Mouse (Mus musculus) cerebellum, adult 8-10 months (tissue): ENCODE measurements around the gene Tet3.

Source experiments
- DNase-seq: peaks from one replicate; pipeline ENCODE4 v3.0.0; 2022

The Tet3 gene

DNA sequence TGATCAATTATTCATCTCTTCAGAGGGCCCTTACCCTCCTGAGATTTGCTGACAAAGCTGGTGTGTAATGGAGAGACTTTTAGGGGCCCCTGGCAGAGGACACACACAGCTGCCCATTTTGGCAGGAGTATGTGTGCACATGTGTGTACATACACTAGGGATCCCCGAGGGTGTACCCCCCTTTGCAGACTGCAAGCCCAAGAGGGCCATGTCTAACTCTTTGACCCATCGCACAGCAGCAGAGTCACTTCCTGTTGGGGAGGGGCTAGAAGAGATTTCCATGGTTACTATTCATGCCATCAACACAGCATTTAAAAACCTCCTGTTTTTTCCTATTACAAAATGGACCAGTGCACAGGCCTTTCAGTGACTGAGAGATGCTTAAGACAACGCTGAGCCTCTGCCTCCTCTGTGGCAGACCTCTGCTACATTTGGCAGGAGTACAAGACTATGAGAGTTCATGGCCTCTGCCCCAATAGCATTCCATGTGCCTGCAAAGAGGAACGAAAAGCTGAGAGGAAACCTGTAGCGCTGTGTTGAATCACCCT is 46.0 kb downstream of the Tet3 start:
- DNase-seq = no peak

DNA sequence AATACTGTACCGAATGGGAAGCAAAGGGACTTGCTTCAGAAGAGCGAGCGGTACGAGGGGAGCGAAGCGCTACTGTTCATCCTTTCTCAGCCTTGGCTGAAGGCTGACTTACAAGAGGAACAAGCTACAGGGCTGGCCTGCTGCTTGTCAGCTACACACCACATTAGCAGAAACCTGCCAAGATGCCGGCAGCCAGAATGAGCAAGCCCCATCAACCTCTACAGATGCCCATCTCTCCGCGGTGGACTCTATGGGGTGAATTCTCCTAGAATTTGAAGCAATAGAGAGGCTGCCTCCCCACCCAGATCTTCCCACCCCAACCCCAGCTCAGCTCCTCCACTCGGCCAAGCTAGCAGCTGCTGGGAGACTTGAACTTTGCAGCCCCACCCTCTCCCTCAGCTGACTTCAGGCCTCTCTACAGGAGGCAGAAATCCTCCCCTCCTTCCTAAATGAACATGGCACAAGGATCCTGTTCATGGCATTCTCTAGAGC is 46.5 kb downstream of the Tet3 start:
- no peak for DNase-seq

DNA sequence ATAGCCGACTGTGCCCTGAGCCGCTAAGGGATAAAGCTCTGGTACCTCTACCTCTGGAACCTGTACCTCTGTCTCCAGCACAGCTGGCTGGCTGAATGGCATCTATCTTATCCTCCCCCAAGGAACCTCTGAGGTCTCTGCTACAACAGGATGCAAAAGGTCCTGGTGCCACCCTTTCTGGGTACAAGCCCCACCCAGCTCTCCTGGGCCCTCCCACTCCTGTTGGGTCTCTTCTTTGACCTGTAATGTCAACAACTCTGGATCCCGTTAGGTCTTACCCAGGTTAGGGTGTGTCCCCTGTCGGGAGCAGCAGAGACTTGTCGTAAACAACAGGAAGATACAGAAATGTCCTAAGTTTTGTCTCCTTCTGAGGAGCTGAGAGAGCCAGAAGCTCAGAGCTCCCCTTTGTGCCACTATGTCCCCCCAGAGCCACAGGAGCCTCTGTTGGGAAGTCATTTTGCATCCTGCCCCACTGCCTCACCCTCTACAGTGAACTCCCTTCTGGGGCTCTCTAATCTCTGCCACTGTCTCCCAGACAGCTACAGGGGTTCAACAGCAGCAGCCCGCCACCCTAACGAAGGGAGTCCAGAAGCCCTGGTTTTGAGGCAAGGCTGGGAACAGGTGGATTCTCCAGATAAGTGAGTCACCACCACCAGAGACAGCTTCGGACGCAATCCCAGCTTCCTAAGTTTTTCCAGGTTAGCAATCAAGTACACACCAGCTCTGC is 47.1 kb downstream of the Tet3 start:
- no peak for DNase-seq

DNA sequence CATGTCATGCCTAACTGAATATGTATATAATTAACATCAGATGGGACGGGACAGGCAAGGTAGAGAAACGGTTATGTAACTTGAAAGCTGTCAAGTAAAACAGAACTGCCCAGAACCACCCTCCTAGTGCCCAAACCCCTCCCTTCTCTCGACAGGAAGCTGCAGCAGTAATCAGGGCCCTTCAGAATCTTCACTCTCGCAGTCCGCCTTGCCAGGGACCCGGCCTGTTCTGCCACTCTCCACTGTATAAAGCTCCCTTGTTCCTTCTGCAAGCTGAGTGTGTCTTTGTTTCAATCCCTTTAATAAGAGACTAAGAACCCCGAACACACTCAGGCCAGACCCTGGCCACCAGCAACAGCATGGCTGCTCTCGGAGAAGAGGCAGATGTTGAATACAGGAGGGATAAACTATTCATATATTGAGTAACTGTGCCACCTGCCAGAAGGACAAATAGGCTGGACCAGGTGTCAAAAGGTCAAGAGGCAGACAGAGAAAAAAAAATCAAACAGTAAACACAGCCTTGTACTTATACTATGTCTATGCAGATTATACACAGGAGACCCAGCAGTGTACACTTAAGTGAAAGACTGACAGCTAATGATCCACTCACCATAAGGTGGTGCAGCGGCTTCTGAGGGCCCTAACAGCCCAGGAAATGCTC is 48.7 kb downstream of the Tet3 start:
- DNase-seq = no peak

DNA sequence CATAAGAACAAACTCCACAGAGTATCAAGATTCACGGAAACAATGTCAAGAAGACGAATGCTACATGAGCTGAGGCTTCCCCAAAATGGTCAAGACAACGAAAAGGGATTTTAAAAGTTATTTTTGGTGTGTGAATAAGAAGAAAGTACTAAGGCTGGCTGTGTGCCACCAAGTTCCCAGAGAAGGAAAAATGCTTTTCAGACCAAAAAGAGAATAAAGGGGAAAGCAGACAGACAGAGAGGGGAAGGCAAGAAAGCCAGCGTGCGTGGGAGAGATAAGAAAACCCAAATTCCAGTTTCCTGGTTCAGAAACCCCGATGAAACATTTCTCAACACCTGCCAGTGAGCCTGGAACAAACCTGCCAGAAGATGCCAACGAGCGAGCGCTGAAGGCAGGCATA is 50.4 kb downstream of the Tet3 start:
- DNase-seq = no peak

DNA sequence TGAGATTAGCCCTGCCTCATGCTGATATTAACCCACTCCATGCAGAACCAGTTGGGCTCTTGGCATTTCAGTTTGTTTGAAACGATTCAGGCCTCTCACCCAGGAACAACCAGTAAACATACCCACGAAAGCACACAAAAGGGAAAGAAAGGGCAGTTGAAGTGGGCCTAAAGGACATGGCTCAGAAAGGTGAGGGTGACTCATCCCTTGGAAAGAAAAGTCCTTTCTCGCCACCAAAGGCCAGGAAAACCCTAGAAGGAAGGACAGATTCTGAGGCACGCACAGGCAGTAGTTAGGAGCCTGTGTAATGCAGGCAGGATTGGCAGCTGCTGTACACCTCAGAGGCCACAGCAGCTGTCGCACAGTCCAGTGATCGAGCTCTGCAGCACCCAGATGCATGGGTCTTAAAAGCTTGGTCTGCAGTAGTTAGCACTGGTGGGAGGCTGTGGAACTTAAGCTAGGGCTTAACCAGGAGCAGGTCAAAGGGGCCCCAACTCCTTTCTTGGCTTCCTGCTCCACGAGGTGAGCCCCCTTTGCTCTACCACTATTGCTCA is 53.3 kb downstream of the Tet3 start:
- no peak for DNase-seq

DNA sequence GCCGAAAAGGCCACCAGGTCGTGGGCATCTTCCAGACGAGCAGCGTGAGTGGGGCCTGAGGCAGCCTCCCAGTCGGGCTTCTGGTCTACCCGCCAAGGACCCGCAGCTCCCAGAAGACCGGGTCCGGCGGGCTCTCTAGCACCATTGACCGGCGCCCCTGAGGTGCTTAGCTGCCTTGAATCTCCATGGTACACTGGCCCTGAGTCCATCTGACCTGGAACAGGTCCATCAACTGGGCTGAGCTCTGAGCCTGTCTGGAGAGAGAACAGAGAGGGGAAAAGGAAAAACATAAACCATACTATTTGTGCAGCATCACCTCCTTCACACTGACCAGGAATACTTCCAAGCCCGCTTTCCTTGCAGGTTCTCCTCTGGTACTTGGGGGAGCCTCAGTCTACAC is 54.3 kb downstream of the Tet3 start:
- no peak for DNase-seq

DNA sequence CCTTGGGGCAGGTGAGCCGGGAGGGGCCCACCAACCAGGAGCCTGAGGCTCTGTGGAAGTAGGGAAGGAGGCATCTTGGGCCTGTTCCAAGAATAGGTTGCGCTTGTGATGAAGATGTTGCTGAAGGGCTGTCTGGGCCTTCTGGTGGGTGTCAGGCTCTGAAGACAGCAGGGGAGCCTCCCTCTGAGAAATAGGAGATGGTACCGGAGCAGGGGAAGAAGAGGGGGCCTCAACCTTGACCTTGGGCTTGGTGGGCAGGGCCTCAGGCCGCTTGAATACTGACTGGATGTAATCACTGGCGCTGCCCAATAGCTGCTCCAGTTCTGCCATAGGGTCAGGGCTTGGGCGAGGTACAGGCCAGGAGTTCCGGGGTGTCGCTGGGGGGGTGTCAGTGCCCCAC is 55.4 kb downstream of the Tet3 start:
- DNase-seq = no peak

DNA sequence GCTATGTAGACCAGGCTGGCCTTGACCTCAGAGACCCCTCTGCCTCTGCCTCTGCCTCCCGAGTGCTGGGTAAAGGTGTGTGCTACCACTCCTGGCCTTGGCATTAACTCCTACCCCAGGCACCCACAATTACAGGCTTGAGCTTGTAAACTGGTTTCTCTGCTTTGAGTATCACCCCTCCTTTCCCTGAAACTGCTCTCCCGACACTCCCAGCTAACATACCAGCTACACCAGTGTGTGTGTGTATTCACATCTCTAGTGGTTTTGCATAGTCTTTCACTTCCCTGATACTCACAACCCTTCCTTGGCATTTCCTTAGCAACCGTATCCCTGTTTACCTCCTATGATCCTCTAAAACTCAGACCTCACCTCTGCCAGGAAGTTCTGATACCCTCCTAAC is 59.1 kb downstream of the Tet3 start:
- DNase-seq = no peak

DNA sequence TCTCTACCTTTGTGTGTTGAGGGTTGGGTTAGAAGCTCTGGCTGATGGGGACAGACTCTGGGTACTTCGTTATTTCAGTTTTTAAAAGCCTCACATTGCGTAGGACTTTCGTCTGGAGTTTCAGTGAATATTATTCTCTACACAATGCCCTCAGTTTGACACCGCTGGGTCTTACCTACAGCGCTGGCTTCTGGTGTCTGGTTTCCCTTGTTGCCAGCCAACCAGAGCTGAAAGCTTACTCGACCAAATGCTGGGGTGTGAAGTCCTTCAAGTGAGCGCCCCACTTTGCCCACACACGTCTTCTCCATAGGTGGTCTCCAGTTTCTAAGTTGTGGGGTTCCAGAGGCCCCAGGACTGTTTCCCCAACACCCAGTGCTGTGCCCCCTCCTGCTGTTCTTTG is 61.2 kb downstream of the Tet3 start:
- DNase-seq = no peak

DNA sequence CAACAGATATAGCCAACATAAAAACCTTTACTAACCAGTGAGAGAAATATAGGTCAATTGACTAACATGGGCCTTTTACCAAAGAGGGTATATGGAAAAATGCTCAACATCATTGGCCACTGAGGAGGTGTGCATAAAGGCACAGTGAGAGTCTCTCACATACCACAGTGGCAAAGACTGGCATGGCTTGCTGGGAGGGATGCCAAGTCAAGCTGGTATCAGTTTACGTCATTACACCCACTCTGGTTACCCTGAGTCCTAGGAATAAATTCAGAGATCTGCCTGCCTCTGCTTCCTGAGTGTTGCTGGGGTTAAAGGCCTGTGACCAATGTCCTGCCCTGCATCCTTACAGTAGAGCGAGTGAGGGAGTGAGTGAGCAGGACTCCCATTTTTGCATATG is 62.2 kb downstream of the Tet3 start:
- DNase-seq = no peak

DNA sequence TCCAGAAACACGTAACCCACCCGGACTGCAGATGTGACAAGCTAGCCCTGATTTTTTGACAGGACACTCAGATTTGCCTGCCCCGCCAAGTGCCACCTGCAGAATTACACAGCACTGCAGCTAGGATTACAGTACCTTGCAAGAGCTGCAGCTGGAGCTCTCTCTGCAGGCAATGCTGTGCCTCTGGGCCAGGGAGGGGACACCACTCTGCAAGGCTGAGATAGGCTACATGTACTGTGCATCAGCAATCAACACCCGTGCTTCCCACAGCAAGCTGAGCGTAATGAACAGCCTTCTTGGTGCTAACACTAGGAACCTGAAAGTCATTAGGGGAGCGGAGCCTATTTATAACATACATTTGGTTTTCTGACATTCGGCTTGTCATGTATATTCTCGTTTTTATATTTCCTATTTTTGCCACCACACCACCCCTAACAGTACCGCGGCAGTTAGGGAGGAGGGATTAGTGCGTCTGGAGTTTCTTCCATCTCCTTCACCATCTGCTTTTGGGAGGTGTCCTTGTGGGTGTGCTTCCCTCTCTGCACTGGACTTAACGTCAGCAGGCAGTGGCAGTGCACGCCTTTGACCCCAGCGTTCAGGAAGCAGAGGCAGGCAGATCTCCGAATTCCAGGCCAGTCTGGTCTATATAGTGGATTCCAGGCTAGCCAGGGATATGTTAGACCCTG is 63.2 kb downstream of the Tet3 start:
- DNase-seq = no peak

DNA sequence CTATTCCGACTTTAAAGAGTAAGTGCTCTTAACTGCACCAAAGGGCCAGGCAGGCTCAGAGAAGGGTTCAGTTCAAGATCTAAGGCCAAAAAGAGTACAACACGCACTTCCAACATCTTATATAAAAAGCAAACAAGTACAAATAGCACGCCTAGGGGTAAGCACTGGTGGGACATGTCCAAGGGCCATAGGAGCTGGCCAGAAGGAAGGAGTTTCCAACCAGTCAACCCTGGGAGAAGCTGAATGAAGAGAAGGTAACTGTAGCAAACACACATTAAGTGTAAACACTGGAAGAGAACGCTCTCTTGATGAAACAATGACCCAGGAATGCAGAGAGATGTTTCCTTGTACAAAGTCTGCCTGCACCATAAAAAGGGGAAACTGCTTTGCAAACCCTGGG is 64.8 kb downstream of the Tet3 start:
- no peak for DNase-seq

DNA sequence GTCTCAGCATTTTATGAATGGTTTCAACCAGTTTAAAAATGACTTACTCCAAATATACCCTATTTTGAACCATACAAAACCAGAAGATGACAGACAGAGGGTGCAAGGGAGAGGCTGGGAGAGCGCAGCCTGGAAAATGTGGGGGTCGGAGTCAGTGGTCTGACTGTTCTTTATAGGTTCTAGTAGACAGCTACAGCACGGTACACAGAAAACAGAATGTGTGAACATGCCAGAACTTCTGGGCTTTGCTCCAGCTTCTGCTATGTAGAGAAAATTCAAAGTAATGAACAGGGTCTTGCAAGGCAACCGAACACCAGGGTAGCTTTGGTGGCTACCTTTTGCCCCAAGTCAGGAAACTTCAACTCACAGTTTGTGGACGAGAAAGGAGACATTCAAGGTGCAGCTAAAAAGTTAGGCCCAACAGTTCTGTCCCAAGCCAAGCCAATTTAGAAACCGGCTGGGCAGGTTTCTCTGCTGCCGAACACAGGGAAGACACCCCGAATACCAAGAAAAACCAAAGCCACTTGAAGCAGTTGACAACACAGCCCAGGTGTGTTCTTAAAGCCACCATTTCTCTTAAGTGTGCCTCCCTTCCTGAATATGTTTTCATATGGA is 66.6 kb downstream of the Tet3 start:
- no peak for DNase-seq

DNA sequence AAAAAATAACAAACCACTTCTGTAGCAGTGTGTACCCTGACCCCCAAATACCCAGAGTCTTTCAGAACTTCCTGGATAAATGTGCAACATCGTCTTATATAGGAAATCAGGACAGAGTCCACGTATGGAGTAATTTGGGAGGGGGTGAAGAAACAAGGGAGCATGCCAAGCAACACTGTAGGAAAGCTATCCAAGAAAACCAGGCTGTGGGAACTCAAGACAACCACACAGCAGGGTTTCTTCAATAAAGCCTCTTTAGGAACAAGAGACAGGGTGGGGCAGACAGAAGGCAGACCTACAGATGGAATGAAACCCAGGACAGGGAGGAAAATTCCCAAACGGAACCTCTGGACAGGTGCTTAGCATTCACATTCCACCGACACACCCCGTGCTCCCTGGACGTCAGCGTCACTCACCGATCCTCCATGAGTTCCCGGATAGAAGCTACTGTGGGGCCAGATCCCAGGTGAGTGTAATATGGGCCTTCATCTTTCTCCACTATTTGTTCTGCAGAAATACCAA is 73.3 kb downstream of the Tet3 start:
- DNase-seq = no peak

DNA sequence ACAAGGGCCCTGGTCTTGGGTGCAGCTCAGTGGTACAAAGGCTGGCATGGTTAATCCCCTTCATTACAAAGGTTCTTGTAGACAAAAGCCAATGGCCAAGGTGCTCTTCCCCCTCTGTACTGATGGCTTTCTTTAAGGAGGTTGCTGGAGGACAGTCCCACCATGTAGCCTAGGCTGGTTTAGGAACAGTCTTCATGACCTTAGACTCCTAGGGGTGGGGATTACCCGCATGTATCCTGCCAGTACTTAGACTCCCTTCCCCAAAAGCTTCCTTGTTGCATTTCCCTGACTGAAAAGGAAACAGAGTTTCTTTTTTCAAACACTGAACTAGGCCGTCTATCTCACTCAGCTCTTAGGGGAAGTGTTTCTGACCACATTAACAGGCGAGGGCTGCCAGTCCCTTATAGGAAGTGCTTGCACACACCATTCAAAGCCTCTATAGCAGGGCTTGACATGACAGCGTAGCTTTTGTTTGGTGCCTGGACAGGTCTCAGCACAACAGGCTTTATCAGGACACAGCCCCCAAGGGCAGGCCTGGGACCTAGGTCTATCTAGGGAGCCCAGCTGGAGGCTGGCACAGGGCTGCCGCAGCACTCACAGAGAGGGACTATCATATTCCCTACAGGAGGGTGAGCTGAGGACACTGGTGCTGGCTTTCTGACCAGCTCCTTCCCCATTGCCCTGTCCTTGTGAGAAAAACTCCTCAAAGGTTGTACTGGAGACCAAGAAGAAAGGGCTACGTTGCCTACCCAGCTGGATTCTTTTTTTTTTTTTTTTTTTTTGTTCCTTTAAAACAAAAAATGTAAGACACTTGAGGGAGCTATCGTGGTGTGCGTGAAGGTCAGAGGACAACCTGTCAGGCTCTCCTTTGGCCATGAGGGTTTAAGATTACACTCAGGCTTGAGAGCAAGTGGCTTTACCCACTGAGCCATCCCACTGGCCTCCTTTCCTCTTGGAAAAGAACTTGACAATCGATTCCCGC is 77.1 kb downstream of the Tet3 start:
- no peak for DNase-seq

DNA sequence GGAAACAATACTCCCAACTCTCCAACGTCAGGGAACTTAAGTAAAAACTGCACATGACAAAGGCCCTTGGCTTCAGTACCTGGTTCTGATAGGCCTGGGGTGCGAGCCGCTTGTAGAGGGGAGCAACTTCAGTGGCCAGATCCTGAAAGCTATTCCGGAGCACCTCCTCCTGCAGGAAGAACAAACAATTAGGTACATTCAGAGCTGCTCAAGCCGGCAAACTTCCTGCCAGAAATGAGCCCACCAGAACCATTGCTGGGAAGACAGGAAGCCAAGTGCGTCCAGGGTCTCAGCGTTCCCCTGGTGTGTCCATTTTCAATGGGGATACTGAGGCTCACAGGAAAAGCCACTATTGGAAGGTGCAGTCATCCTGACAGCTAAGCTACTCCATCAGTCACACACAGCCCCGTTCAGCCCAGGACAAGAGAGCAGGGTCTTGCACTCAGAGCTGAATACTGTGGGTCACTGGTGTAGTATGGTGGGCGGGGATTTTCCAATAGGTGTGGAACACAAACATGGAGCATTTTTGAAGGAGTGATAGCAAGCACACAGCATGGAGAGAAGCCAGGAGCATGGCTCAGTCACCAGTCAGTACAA is 85.1 kb downstream of the Tet3 start:
- no peak for DNase-seq

DNA sequence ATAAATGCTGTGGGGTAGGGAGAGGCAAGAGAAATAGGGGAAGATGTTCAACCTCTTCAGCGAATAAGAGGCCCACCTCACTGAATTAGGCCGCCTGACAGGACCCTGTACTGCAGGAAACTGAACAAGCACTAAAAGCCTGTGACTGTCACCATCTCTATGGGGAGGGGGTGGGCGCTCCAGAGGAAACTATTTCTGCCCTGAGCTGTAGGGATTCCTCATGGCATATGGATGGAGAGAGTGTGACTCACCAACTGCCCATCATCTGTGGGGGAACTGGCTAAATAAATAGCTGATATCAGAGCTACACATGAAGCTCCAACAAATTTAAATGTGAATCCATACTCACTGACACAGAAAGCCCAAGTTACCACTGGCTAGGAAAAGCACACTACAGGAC is 87.5 kb downstream of the Tet3 start:
- no peak for DNase-seq

DNA sequence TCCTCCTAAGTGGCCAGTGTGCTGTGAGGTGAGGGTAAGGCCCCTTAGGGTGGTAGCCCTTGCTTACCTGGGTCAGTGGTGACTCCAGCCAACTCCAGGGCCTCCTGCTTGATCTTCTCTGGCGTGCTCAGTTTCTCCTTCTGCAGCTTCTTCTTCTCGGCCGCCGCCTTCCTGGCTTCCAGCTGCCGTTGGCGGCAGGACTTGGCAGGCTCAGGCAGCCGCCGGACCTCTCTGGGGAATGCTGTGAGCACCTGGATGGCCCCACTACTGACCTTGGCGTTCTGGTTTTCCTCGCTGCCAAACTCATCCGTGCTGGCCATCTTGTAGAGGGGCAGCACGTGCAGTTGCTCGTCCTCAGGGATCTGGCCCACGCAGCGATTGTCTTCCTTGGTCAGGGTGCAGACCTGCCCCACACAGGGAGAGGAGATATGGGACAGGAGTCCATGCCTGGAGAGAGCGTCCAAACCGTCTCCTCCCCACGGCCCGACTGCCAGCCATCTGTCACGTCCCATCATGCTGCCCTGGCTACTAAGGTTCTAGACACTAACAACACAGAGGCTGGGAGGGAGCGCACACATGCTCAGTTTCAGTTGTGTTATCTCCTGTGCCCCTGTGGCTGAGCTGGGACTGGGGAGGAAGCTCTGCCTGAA is 88.4 kb downstream of the Tet3 start:
- DNase-seq = peak; percentile 64

DNA sequence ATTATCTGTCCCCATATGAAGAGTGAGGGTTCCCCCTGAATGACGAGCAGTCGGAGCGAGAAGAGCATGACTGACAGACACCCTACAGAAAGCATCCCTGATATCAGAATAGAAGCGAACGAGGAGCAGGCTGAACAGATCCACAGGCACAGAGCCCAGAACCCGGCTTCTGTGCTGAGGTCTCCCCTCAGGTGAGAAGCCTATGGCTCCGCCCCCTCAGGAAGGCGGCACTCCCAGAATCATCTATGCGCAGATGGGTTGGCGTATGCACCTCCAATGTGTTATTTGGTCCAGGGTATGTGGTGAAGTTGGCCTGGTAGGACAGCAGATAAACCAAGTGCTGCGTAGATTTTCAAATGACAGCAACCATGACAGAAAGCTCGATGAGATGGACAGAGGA is 95.8 kb downstream of the Tet3 start:
- no peak for DNase-seq
